Mouse (Mus musculus) layer of hippocampus, adult 11-12 months (tissue): Measurements from ENCODE around the gene Kdm2b.
A peak's percentile ranks its signal among the peaks of the same experiment; 100 is the strongest.
"Not testable (repeated sequence)": the region's sequence is repeated elsewhere in the genome, so short reads cannot be mapped to it uniquely, and the experiment has no call there.

Experiments
- DNase-seq: peaks from one replicate; pipeline ENCODE4 v3.0.0; 2022; ENCODE audit warnings: low spot score

Gene Kdm2b

DNA sequence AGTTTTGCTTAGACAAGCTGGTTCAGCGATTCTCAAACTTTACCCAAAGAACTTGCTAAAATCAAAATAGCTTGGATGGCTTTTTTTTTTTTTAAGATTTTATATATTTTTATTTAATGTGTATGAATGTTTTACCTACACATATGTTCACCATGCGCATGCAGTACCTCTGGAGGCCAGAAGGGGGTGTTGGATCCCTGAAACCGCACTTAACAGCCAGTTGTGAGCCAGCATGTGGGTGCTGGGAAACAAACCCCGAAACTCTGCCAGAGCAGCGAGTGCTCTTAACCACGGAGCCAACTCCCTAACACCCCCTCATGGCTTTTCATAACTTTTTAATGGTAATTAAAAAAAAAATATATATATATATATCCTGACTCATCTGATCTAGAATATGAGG, 21.2 kb upstream of the Kdm2b start:
- peak; percentile 15 for DNase-seq

DNA sequence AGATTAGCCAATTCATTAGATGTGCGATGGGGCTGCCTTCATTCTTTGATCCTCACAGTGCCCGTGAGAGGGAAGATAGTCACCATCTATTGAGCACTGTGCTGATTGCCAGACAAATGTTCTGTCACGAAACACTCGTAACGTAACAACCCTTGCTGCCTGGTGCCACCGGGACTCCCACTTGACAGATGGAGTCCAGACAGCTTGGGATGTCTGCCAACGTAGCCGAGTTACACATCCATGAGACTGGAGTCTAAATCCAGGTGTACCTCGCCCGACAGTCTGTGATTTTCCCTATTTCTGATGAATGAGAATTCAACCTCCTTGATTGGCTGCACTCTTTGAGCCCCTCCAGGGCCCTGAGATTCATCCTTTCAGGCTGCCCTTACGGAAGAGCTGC, 20.2 kb upstream of the Kdm2b start:
- DNase-seq = peak; percentile 50

- DNase-seq = peak; percentile 59
These were observed 19.4 kb upstream of the Kdm2b start for GRCm38 (mm10) chr5:123008877-123009493.

DNA sequence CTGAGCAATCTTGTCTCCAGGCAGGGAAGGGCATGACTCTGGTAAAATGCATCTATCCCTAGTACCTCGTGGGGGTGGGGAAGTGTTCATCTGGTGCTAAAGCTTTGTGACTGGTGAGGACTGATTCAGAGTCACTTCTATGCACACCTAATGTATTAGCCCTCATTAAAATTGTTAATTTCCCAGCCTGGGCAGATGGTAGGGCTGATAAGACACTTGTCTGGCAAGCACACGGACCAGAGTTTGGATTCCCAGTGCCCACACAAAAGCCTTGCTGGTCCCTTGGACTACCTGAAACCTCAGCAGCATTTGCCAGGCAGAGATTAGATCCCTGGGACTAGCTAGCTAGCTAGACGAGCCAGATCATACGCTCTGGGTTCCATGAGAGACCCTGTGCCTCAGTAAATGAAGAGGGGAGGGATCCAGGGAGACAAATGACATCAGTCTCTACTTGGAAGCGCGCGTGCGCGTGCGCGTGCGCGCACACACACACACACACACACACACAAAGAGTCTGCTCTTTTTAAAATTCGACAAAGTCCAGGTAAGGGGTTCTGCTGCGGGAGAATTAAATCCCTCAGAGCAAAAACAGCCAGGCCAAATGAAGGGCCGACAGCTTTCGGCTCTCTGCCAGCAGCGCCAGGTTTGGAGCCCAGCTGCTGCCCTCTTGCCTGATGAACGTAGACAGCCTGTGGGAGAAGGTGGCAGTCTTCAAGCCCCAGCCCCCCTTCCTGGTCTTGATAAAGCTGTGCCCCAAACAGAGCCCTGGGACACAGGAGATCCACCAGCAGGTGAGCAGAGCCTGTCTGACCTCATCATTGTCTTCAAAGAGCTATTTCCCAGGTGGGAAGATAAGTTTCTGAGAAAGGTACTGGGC, 16.3 kb upstream of the Kdm2b start:
- peak; percentile 5 for DNase-seq

GRCm38 (mm10) chr5:123000901-123001300, 11.3 kb upstream of the Kdm2b start:
- DNase-seq = no peak

GRCm38 (mm10) chr5:122997205-122998204, 7.9 kb upstream of the Kdm2b start:
- peak; percentile 62 for DNase-seq

DNA sequence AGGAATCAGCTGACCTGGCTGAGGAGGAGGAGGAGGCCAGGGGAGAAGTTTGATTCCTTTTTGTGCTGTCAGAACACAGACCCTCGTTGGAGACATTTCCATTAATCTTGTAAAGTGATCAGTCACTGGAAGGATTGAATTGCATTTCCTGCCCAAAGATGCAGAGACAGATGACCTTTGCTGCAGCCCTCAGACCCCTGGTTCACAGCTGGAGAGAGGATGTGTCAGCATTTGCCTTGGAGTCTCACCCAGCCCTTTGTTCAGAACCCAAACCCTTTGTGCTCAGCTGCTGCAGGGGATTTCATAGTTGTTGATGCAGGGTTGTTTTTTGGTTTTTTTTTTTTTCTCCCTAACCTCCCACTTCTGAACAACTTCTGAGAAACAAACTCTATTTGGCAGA, 5.3 kb upstream of the Kdm2b start:
- no peak for DNase-seq

DNA sequence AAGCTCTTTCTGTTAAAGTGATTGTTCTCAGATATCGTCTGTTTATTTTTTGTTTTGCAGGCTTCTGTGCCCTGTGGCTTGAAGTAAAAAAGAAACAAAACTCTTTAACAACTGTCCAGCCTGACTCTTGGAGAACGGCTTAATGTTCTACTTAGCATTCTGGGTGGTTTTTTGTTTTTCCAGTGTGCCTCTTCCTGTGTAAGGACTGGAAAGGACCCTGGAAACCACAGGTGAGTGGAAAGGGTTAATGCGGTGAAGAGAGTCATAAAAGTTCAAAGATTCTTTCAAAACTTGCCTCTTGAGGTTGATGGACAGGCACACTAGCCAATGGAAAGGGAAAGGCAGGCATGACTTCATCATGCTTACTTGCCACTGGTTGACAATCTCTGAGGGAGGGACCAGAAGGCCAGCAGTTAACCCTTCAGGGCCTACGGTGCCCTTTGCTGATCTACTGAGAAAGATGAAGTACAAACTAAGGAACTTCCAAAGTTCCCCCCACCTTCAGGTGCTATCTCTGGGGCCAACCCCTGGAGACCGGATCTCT, 4.8 kb upstream of the Kdm2b start:
- peak; percentile 87 for DNase-seq

DNA sequence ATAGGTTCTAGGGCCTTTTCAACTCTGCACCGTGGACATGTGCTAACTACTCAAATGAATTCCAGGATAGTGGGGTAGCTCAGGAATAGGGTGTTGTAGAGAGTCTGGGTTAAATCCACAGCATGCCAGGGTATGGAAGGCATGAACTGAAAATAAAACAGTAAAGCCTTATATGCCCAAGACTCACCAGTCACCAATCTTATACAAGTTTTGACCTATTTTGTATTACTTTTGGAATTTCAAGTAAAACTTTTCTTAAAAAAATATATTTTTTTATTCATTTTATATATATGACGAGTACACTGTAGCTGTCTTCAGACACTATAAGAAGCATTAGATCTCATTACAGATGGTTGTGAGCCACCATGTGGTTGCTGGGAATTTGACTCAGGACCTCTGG, 4.2 kb upstream of the Kdm2b start:
- DNase-seq = no peak

DNA sequence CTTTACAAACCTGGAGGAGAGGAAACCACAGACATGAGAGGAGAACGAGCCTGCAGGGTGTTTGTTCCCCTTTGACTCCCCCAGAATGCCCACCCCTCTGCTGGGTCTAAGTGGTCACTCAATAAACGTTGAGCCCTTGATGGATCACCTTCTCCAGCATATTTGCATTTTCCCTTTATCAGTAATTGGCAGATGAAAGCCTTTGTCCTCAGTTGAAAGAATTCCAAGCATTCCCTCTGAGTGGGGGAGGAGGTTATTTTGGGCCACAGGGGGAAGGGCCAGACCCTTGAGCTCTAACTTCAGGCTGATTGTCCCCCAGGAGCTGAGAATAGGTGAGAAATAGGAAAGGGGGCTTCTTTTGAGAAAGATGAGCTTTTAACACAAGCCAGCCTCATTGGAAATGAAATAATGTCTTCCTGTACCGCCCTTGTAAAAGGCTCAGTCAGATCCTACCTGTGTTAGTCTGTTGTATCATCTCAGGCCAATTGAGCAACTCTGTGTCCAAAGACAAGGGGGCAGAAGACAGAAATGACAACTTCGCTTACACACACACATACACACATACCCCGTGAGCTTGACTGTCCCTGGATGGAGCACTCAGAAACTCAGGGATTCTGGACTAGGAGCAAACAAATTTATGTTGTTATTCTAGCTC, 1.9 kb upstream of the Kdm2b start:
- DNase-seq = no peak

- no peak for DNase-seq
These were observed 963 bp upstream of the Kdm2b start for GRCm38 (mm10) chr5:122990411-122991160.

DNA sequence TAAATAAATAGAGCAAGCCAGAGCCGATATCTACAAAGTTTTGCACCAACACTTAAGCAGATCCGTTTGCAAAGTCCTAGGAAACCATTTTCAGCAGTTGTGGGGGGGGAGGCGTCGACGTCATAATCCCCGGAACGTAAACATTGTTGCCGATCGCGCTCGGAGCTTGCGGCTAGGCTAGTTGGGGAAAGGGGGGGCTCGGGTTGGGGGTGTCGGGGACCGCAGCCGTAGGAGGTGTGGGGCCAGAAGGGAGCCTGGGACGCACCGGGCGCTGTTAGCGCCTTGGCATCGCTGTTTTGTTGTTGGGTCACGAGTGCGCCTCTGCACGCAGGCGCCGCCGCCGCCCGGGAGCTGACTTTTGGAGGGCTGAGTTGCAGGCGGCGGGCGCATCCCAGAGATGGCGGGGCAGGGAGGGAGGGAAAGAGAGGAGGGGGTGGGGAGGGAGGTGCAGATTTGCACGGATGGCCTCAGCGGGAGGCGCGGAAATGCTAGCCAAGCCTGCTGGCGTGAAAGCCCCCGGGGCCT, 560 bp downstream of the Kdm2b start:
- DNase-seq = peak; percentile 78

- DNase-seq = peak; percentile 52
These were observed 1.4 kb downstream of the Kdm2b start for GRCm38 (mm10) chr5:122988021-122988751.

DNA sequence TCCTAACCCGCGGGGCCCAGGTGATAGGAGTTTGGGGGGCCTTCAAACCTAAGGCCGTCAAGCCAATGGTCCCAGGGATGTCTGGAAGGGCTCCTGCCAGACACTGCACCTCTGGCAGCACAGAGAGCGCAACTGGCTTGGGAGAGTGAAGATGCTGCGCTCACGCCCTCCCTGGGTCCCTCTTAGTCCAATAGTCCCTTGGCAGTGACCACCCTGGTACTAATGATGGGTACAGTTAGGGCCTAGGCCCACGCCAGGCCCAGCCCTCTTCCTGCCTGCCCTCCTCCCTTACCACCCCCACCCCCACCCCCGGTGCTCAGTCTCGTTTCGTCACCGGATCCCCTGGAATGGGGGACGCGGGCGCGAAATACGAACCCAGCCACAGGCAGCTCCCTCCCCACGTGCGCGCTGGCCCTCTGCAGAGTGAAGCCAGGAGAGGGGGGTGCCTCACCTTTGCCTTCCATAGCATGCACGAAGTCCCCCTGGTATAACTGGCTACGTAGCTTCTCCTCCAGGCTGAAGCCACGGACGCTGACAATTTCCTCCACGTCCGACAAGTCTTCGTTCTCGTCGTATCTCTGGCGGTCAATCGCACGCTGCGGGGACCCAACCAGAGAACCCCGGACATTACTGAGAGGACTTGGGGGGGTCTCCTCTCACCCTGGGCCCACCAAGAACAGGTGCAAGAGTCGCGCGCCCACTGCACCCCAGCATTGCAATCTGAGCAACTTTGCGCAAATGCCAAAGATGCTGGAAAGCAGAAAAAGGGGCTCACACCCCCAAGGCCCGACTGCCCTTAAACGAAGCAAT, 2.2 kb downstream of the Kdm2b start:
- DNase-seq = peak; percentile 47

DNA sequence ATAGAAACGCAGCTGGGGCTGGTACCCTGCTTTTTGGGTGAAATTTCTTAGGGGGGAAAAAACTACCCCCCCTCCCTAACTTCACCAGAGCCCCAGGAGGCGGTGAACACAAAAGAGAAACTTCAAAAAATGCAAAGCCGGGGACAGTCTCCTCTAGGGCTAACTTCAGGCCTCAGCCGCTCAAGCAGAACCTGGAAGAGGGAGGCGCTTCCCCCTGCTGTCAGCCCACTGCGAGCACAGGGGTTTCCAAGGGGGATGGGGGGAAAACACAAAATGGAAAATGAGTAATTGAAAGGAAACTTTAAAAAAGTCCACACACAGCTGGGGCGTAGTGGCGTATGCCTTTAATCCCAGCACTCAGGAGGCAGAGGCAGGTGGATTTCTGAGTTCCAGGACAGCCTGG, 3.5 kb downstream of the Kdm2b start:
- no peak for DNase-seq

GRCm38 (mm10) chr5:122985276-122985675, 4.3 kb downstream of the Kdm2b start:
- no peak for DNase-seq

DNA sequence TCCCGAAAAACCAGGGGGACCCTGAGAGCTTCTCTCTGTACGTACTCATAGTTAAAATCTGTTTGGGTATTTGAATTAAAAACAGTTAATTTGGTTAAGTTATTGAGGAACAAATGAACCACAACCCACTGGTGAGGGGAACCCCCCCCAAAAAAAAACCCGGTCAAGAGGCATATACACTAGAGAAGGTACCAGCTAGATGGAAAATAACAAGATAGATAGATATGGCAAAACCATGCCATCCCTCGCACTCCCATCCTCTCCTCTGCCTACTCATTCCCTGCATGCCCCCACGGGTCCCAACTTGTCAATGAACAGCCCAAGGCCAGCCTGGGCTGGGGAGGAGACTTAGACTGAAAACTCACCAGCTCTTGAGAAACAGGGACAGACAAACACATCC, 5.1 kb downstream of the Kdm2b start:
- DNase-seq = no peak

- no peak for DNase-seq
These were observed 10.7 kb downstream of the Kdm2b start for GRCm38 (mm10) chr5:122978970-122979369.

- not testable (repeated sequence) for DNase-seq
These were observed 14.9 kb downstream of the Kdm2b start for GRCm38 (mm10) chr5:122974701-122975100.
